Mouse (Mus musculus) small intestine, adult 2 months (tissue): Measurements from ENCODE around the gene Phlpp1.

ENCODE experiments used
- CTCF ChIP-seq: fragments of 200-500 bp; IDR thresholded peaks from 2 replicates; pipeline ENCODE4 v1.5.1; 2012; ENCODE audit warnings: low read depth, mild to moderate bottlenecking, control low read depth, inconsistent platforms, low read length, moderate library complexity, mixed read lengths; ENCODE audit not compliant: insufficient replicate concordance, insufficient read length; ENCODE audit errors: extremely low read depth
- POLR2A ChIP-seq: fragments of 200-500 bp; IDR thresholded peaks from 2 replicates; pipeline ENCODE4 v1.6.1; 2012; ENCODE audit warnings: low read depth, mild to moderate bottlenecking, control low read depth, inconsistent platforms, low read length, moderate library complexity

DNA sequence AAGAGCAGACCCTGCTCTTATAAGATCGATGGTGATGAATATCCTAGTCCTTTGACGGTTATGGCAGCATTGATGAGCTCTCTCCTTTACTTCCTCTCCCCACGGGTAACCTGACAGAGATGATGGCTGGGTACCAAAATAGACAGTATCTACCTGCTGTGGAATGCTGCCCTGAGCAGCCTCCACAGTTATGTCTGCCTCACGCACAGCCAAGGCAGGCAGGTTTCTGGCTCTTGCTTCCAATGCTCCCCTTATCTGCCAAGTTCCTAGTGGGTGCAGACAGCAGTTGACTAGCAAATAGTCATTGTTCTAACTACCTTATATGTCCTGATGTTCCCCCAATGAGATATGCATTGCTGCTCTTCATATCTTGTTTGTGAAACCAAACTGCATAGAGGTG is 215.7 kb downstream of the Phlpp1 start:
- TF ChIP-seq POLR2A = no peak
- no peak for TF ChIP-seq CTCF
